Mouse (Mus musculus): ENCODE results near the gene Ccdc175.

Gene Ccdc175

DNA sequence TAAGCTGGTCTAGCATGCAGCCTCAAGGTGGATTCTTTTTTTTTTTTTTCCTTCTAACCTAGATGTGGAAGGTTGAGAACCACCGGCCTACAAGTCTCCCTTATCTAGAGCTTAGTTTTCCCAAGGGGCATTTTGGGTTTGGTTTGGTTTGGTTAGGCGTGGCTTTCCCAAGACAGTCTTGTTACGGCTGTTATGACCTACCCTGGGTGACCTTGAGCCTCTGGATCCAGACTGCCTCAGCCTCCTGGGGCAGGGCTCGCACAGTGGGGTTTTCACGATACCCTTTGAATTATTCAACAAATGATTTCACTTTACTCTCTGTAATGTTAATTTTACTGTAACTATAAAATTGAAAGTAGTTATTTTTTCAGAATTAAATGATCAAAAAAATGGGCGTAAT lies 82.1 kb downstream of the Ccdc175 start:
- no peak for DNase-seq (ENCODE audit: low read depth, low spot score)

DNA sequence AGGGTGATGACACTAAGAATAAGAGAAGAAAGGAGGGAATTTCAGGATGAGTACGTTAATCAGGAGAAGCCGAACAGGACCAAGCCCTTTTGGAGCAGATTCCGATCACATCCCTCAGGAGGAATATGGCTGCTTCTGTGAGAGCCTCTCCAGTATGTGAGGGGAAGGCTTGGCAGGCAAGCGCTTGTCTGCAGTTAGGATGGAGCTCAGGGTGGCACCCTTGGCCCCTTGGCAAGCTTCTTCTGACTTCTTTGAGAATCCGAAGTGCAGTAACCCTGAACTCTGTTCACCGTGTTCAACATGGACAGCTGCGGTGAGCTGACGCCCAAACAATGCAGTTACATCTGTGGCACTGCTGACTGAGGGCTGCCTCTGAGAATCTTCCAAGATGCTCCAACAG lies 87.9 kb downstream of the Ccdc175 start:
- DNase-seq (ENCODE audit: low read depth, low spot score) = no peak

DNA sequence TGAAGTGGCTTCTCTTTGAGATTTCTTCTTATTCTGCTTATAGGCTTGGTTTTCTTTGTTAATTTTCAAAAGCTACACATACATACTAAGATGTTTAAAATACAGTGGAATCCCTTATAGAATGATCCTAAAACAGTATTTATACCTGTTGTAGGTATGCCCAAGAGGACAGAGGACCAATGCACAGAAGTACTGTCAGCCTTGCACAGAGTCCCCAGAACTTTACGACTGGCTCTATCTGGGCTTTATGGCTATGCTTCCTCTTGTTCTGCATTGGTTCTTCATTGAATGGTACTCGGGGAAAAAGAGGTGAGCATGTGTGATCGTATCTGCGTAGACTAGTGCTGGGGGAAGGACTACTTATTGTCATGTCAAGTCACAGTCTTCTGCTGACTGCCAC lies 95.0 kb downstream of the Ccdc175 start:
- no peak for DNase-seq (ENCODE audit: low read depth, low spot score)

DNA sequence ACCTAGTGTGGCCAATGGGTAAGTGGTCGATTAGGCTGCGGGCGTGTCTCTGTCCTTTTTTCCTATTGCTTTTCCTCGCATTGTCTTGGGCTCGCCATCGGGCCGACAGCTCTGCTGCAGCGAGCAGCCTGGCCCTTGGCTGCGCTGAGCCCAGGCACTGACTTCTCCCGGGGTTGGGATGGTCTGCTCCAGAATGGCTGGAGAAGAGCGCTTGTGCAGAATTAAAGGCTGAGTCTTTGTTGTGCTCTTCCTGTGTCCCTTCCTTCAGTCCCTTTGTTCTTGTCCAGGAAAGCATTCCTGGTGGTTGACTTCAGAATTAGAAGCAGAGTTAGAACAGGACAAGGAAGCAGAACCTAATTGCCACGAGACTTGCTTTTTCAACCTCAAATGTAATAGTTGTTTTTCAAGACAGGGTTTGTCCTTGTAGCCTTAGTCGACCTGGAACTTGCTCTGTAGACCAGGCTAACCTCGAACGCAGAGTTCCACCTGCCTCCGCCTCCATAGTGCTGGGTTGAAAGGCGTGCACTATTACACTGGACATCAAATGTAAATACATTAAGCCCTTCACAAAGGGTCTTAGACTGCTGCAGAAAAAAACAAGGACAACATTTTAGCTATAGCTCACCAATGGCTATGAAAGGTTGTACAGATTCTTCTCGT lies 98.5 kb downstream of the Ccdc175 start:
- DNase-seq (ENCODE audit: low read depth, low spot score) = no peak

DNA sequence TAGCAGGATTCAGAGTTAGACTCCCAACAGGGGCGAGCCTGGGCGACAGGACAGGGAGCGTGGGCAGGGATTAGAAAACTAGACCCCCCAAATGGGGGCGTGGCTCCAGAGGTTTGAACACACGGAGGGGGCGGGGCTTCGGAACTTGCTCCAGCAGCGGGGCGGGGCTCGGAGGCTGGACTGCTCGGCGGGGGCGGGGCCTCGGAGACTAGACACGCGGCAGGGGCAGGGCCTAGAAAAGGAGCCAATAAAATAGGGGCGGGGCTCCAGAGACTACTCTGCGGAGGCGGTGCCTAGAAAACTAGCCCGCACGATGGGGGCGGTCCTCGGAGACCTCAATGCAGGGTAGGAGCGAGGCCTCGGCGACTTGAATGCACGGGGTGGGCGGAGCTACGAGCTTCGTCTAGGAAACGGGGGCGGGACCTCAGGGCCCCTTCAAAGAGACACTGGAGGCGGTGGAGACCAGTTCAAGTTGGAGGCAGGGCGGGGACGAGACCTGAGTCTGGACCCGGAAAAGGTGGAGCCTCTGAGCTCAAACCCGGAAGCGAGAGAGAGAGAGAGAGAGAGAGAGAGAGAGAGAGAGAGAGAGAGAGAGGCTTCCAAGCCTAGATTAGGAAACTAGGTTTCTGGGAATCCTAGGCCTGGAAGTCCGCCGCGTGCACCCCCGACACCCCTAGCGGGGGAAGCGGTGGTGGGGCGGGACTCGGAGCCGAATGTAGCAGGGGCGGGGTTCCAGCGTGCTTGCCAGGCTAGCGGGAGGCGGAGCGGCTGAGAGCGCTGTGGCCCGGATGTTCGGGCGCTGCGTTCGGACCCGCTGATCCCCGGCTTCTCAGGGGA lies 99.3 kb downstream of the Ccdc175 start, which contains the start of the genes L3hypdh and Jkamp:
Gene L3hypdh, minus strand, starts transcription at position 111 of the 837 bp plus-strand sequence.
Gene Jkamp, plus strand, starts transcription at position 261 of the 837 bp plus-strand sequence.
- peak; percentile 99 for DNase-seq (ENCODE audit: low read depth, low spot score)

DNA sequence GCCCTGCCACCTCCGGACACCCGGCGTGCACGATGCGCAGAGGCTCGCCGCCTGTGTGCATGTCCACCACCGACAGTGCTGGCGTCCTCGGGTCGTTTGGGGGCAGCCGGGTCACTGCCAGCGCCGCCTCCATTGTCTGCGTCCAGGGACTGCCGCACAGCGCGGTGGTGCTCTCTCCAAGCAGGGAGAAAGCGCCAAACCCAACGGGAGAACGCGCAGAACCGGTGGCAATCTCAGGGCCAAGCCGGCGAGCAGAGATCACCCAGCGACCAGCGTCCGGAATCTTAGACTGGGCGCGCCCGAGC lies 99.9 kb downstream of the Ccdc175 start:
- no peak for DNase-seq (ENCODE audit: low read depth, low spot score)

DNA sequence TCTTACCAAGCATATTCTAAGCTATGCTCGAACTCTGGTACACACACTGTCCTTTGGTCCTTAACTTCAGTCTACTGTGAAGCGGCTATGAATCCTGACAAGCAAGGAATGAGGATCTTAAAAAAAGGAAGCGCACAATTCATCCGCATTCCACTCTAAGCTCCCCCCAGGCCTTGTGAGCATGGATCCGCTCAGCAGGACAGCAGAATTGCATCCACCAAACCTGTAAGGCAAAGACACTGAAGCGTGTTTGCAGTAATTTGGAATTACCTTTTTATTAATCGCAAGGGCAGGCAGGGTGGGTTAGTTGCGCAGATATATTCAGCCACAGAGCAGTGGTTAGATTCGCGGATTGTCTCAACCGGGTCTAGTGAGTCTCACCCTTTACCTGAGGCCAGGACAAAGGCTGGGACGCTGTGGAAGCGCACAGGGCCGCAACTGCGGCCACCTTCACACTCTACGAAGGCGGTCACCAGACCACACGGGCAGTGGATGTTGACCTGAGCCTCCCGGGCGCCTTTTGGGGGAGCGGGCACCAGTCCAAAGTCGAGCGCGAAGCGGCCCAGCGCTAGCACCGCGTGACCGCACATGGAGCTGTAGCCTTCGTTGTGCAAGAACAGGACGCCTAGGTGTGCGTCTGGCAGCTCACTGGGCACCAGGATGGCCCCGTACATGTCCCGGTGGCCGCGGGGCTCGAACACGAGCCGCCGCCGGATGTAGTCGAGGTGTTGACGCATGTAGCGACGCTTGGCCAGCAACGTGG lies 100.4 kb downstream of the Ccdc175 start:
- DNase-seq (ENCODE audit: low read depth, low spot score) = no peak

DNA sequence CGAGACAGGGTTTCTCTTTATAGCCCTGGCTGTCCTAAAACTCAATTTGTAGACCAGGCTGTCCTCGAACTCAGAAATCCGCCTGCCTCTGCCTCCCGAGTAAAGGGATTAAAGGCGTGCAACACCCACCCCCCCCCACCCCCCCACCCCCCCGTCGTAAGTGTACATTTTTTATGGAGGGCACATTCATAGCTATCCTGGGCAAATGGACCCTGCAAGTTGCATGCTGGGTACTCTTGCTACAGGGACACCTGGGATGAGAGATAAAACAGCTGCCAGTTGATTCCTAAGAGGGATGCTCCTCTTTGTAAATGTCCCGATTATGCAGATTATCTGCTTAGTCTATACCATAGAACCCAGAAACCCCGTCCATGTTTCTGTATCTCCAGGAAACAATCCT lies 101.6 kb downstream of the Ccdc175 start:
- no peak for DNase-seq (ENCODE audit: low read depth, low spot score)

DNA sequence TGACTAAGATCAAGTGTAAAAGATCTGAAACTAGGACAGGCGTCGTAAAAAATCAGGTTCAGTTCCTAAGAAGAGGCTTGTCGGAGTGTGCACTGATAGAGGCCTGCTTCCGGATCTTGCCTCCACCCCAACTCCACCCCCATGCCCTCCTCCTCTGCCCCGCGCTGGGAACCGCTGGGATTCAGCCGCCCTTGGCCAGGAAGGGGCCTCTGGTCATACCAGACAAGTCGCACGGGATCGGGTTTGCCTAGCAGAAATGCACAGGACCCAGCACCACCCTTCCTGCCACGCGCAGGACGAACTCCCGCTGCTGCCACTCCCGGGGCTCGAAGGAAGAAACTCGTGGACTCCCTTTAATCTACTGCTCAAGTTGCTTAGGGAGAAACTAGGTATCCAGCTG lies 102.5 kb downstream of the Ccdc175 start:
- DNase-seq (ENCODE audit: low read depth, low spot score) = no peak

DNA sequence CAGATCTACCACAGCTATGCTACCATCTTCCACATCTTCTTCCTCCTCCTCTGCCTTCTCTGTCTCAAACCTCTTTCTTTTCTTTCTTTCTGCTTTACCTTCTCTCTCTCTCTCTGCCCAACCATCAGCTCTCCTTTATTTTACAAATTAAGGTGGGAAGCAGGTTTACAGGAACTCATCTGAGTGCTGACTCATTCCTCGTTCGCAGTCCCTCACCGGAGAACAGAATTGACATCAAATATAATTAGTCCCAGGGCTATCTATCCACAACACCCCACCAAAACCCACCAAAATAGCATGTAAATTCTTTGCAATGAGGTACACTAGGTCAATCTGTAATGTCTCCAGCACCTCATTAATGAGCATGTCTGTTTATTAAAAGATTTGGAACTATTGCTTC lies 102.9 kb downstream of the Ccdc175 start:
- DNase-seq (ENCODE audit: low read depth, low spot score) = no peak

DNA sequence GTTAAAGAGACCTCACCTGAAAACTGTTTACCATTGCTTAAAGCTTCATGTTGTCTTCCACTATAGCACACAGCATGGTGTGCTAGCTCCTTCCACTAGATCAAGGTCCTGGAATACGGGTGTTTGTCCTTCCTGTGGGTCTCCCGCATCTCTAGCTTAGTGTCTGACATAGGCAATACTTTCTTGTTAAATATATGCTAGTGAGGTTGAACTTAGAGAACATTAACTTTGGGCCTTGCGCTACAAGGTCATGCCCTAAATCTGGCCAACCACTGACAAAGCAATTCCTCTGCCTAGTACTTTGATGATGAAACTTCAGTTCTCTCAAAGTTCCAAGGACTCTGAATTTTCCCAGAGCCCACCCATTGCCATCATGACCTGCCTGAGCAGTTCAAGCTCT lies 106.6 kb downstream of the Ccdc175 start:
- DNase-seq (ENCODE audit: low read depth, low spot score) = no peak

DNA sequence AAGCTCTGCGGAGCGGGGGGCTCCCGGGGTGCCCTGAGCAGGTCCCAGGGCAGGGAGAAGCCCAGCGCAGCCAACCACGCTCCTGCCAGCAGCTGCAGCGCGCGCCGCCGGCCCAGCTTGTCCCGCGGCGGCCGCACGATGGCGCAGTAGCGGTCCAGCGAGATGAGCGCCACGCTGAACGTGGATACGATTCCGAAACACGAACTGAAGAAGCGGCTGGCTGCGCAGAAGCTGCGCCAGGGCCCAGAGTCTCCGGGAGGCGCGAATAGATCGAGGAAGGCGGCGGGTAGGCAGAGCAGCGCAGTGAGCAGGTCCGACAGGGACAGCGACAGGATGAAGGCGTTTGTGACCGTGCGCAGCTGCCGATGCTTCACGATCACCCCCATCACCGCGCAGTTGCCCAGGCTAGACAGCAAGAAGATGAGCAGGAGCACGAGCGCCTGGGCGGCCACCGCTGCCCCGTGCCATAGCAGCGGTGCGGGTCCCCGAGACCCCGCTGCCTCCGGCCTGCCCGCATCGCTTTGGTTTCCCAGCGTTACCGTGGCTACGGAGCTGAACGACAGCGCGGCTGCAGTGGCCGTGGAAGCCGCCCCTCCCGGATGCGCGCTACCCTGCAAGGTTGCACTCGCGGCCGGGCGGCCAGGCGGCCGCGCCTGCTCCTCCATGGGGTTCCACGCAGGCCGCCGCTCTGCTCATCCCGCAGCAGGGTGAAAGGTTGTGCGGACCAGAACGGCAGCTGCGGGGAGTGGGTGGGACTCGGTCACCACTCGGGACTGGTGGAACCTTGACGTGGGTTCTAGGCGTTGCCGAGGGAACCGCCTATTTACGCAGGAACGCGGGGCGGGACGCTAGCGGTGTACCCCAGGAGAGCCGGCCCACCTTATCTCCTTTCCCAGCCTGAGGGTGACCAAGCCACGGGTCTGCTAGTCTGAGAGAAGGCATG lies 114.2 kb downstream of the Ccdc175 start, which contains the start of gene Gpr135:
Gene Gpr135, minus strand, starts transcription at position 799 of the 943 bp plus-strand sequence.
- DNase-seq (ENCODE audit: low read depth, low spot score) = peak; percentile 65

DNA sequence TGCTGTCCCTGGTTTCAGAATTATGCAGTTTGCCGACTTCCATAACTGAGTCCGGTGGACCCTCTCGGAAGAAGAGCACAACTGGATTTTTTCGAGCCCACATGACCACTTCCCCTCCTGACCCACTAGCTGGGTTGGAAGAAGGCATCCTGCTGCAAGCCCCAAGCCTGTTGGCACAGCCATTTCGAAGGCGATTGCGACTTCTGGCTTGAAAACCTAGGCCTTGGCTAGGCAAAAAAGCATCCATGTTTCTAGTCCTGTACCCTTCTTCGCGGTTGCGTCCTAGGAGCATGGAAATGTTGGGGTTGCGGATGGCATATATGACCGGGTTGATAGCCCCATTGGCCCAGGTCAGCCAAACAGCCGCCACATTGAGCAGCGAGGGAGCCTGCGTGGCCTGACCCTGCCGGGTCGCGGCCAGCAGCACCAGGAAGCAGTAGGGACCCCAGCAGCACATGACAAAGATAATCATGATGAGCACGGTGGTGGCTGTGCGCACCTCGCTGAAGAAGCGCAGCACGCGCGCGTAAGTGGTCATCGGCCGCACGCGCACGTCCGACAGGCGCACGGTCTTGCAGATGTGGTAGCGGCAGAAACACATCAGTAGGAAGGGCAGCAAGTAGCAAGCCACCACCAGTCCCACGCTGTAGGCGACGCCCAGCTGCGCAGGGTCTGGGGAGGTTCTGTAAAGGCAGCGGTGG lies 115.1 kb downstream of the Ccdc175 start:
- no peak for DNase-seq (ENCODE audit: low read depth, low spot score)

DNA sequence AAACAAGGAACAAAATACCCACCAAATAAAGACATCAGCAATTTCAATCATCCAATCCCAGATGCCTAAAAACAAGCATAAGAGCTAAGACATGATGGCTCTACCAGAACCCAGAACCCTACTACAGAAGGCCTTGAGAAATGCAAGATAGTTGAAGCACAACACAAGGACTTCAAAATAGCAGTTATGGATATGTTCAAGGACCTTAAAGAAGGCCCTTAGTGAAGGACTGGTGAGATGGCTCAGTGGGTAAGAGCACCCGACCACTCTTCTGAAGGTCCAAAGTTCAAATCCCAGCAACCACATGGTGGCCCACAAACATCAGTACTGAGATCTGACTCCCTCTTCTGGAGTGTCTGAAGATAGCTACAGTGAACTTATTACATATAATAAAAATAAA lies 127.0 kb downstream of the Ccdc175 start:
- DNase-seq (ENCODE audit: low read depth, low spot score) = no peak

DNA sequence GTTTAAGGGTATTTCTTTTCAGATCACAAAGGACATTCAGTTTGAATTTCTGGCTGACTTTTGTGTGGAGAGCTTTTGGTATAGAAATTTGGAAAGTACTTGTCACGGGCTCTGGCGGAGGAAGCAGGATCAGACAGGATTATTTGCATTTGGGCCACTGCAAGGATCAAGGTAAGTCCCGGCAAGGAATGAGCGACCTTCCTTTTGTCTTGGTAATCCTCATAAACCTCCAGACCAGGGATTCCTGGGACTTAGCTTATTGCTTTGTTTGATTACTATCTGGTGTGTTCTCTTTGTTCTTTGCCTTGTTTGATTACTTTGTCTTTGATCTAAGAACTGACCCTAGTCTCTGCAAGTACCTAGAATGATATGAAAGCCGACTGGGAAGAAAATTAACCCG lies 131.0 kb downstream of the Ccdc175 start:
- peak; percentile 54 for DNase-seq (ENCODE audit: low read depth, low spot score)

DNA sequence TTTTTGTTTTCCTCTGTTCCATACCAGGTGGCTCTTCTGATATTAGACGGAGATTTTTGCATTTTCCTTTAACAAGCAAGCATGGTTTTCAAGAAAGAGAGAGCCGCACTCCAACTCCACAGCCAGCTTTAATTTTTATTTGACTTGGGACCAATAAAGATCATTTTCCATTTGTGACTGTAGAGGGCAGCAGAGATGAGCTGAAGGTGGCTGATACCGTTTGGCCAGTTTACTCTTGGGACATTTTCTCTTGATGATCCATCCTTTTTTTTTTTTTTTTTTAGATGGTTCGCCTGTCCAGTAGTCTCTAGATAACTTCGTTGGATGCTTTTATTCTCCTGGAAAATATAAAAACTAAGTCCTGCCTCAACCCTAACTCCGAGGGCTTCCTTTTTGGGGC lies 131.5 kb downstream of the Ccdc175 start:
- DNase-seq (ENCODE audit: low read depth, low spot score) = peak; percentile 41

DNA sequence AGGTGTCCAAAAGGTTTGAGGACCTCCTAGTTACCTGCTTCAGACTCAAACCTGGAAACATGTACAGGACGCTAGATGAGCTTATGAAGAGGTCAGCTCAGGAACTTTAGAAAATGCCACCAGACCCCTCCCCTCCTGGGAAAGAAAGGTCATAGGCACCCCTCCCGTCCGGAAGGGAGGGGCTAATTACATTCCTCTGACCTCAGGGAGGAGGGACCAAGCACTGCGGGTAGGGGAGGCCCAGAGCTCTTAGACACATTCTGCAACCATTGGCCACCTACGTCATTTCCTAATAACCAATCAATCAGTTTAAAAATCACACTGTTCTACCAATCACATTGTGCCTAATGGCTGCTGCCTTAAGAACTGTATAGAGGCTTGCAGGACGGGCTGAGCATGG lies 132.3 kb downstream of the Ccdc175 start:
- no peak for DNase-seq (ENCODE audit: low read depth, low spot score)
